Mouse (Mus musculus): ENCODE data around the gene Gm44965. TPM values are rescaled to one million over a fixed set of nuclear protein-coding genes. Genes with fewer than 3 reads are reported as not detected.

Gm44965 gene
- total RNA-seq, 4 experiments from 2014 or later = 1.6 TPM; not detected in 3

GRCm38 (mm10) chr6:48665471-48665870 lies 71.7 kb downstream of the Gm44965 start:
- DNase-seq (ENCODE audit: low spot score in 2 of 2) = no peak

DNA sequence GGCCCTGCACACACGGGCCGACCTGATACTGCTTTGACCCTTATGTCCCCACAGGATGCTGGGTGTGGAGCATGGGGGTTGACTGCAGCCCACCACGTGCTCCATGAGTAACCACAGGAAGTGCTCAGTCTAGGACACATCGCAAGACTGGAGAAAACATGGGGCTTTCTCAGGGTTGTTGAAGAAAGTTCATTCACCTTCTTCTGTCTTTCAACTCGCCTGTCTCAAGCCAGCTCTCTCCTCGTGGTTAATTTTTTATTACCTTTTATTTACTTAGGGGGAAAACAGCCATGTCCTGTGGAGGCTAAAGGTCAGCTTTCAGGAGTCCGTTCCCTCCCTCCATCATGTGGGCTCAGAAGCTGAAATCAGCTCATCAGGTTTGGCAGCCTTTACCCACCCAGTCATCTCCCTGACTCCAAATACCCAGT lies 72.4 kb downstream of the Gm44965 start:
- no peak for DNase-seq (ENCODE audit: low spot score in 2 of 2)

GRCm38 (mm10) chr6:48668022-48668421 lies 74.3 kb downstream of the Gm44965 start:
- DNase-seq (ENCODE audit: low spot score in 2 of 2) = no peak

Other genes with a start within 250 kb of the Gm44965 start
- 10 to 100 TPM; 42.8 to 63.6 (median 53.0) TPM for gene Krba1, start 198.4 kb upstream of the Gm44965 start, total RNA-seq (2022)
- gene Zfp467, start 148.1 kb upstream of the Gm44965 start, total RNA-seq (2022) = 10 to 100 TPM; 36.6 to 46.3 (median 38.6) TPM
- gene Sspo, start 145.7 kb upstream of the Gm44965 start, total RNA-seq (2022) = 1 to 10 TPM in 1 of 4 experiments, under 1 TPM in 3; 0.84 to 1.4 (median 0.90) TPM
- gene Atp6v0e2, start 56.3 kb upstream of the Gm44965 start, total RNA-seq (2022) = 100 to 1,000 TPM; 400 to 422 (median 415) TPM
- gene Lrrc61, start 39.1 kb upstream of the Gm44965 start, total RNA-seq (2022) = 10 to 100 TPM; 41.6 to 55.1 (median 46.4) TPM
- 10 to 100 TPM; 16.1 to 17.3 (median 16.9) TPM for gene Rarres2, start 21.2 kb upstream of the Gm44965 start, total RNA-seq (2022)
- not detected for gene Gm45021, start 4.3 kb upstream of the Gm44965 start, total RNA-seq (2022)
- 10 to 100 TPM; 62.2 to 67.3 (median 64.6) TPM for gene Repin1, start 58 bp upstream of the Gm44965 start, total RNA-seq (2022)
- gene Zfp775, start 8.1 kb downstream of the Gm44965 start, total RNA-seq (2022) = 1 to 10 TPM; 7.7 to 9.5 (median 7.8) TPM
- 10 to 100 TPM; 15.2 to 16.7 (median 16.1) TPM for gene AI854703, start 32.8 kb downstream of the Gm44965 start, total RNA-seq (2022)
- gene Gimap8, start 53.3 kb downstream of the Gm44965 start, total RNA-seq (2022) = 1 to 10 TPM in 1 of 4 experiments, under 1 TPM in 3; 0.77 to 1.0 (median 0.83) TPM
- gene Gimap9, start 82.2 kb downstream of the Gm44965 start, total RNA-seq (2022) = 1 to 10 TPM in 1 of 4 experiments, under 1 TPM in 3; 0.36 to 1.0 (median 0.45) TPM
- under 1 TPM in 3 of 4 experiments, not detected in 1; 0.41 to 0.56 (median 0.55) TPM for gene Gimap4, start 90.6 kb downstream of the Gm44965 start, total RNA-seq (2022)
- gene Gimap6, start 114.3 kb downstream of the Gm44965 start, total RNA-seq (2022) = 1 to 10 TPM; 3.1 to 4.3 (median 4.0) TPM
- gene Gm28053, start 124.7 kb downstream of the Gm44965 start, total RNA-seq (2022) = 1 to 10 TPM in 1 of 4 experiments, not detected in 3; 2.3 TPM
- not detected for gene Gimap7, start 124.7 kb downstream of the Gm44965 start, total RNA-seq (2022)
- 1 to 10 TPM; 1.6 to 2.8 (median 1.8) TPM for gene Gimap1, start 145.1 kb downstream of the Gm44965 start, total RNA-seq (2022)
- 1 to 10 TPM in 1 of 4 experiments, under 1 TPM in 3; 0.32 to 1.2 (median 0.89) TPM for gene Gimap5, start 152.3 kb downstream of the Gm44965 start, total RNA-seq (2022)
- gene Gimap3, start 176.9 kb downstream of the Gm44965 start, total RNA-seq (2022) = not detected
- gene Tmem176a, start 247.0 kb downstream of the Gm44965 start, total RNA-seq (2022) = 10 to 100 TPM; 28.8 to 63.0 (median 40.9) TPM
- 10 to 100 TPM; 48.3 to 96.9 (median 67.8) TPM for gene Tmem176b, start 247.6 kb downstream of the Gm44965 start, total RNA-seq (2022)

Measured in left cerebral cortex, adult 8-10 months (tissue).